Mouse (Mus musculus) testis, adult 2 months (tissue): ENCODE results near the gene Faap20. TPM values are rescaled to one million over a fixed set of nuclear protein-coding genes. Genes with fewer than 3 reads are reported as not detected.

Source experiments
- H3K27ac ChIP-seq: fragments of 200-500 bp; 2 replicates; pipeline ENCODE4 v1.5.1; 2012; ENCODE audit warnings: low read depth, low read length; ENCODE audit not compliant: control insufficient read depth, insufficient read depth
- H3K27me3 ChIP-seq: fragments of 200-500 bp; 2 replicates; pipeline ENCODE4 v1.6.1; 2012; ENCODE audit warnings: mild to moderate bottlenecking, low read length, moderate library complexity; ENCODE audit not compliant: control insufficient read depth, insufficient read depth
- H3K36me3 ChIP-seq: fragments of 200-500 bp; 2 replicates; pipeline ENCODE4 v1.6.1; 2012; ENCODE audit warnings: mild to moderate bottlenecking, low read length; ENCODE audit not compliant: control insufficient read depth, insufficient read depth
- H3K4me1 ChIP-seq: fragments of 200-500 bp; 2 replicates; pipeline ENCODE4 v1.6.1; 2012; ENCODE audit warnings: low read length; ENCODE audit not compliant: control insufficient read depth, insufficient read depth
- H3K4me3 ChIP-seq: fragments of 200-500 bp; 2 replicates; pipeline ENCODE4 v1.5.1; 2012; ENCODE audit warnings: low read depth, mild to moderate bottlenecking, low read length, moderate library complexity, mixed read lengths; ENCODE audit not compliant: control insufficient read depth
- CTCF ChIP-seq: fragments of 200-500 bp; IDR thresholded peaks from 2 replicates; pipeline ENCODE4 v1.5.1; 2012; ENCODE audit warnings: low read depth, mild to moderate bottlenecking, inconsistent platforms, low read length, moderate library complexity; ENCODE audit not compliant: control insufficient read depth, insufficient read depth, insufficient replicate concordance
- POLR2A ChIP-seq: fragments of 200-500 bp; IDR thresholded peaks from 2 replicates; pipeline ENCODE4 v1.6.1; 2012; ENCODE audit warnings: low read depth, mild to moderate bottlenecking, inconsistent platforms, low read length, moderate library complexity; ENCODE audit not compliant: control insufficient read depth
- polyA plus RNA-seq: library from polyadenylated mRNA; depleted of rRNA; stranded (reverse); fragments of >200 nt; gene quantifications from 2 replicates; pipeline ENCODE4 v1.2.3, GENCODE M21; 2012

Faap20 gene
- polyA plus RNA-seq, 1 experiment: 12.4 TPM

DNA sequence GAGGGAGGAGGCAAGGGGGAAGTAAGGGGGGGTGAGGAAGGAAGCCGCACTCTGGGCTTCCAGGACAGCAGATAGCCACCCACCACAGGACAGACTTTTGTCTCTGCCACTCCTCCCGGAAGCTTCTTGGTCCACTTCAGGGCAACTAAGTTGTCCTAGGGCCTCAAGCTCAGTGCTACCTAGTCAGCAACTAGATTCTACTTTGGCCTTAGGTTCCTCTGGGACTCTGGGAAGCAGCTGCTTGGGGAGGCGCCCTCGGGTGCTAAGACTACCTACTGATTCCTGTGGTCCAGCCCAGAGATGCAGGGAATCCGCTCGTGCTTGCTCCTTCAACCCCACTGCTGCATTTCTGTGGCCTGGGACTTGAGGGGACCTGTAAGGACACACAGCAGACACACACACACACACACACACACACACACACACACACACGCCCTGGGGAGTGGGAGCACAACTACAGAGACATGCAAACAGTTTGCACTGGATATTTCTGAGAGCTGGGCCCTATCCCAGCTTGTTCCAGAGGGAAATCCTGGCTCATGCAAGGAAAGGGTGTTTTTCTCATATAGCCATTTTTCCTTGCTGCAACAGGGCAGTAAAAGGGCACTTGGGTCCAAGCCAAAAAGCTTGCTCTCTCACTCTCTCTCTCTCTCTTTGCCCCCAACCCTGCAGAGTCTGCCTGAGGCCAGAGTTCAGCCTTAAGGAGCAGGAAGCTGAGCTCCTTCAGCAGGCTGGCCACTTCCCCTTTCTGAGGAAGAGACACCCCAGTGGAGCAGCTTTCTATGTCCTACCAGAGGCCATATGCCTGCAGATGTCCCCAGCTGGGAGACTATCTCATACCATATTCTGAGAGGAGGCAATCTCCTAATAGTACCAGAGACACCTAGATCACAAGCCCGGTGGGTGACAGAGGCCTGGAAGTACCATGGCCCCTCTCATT, 15.0 kb upstream of the Faap20 start:
- no peak for TF ChIP-seq POLR2A
- TF ChIP-seq CTCF: no peak
- H3K27ac ChIP-seq: peak overlapping the region; percentile 72
- peak overlapping the region; percentile 27 for H3K4me3 ChIP-seq
- H3K27me3 ChIP-seq: no peaks in the 10 kb centered on the region
- H3K4me1 ChIP-seq: peaks cover 24% of the 10 kb centered on the region
- H3K36me3 ChIP-seq: no peaks in the 10 kb centered on the region

DNA sequence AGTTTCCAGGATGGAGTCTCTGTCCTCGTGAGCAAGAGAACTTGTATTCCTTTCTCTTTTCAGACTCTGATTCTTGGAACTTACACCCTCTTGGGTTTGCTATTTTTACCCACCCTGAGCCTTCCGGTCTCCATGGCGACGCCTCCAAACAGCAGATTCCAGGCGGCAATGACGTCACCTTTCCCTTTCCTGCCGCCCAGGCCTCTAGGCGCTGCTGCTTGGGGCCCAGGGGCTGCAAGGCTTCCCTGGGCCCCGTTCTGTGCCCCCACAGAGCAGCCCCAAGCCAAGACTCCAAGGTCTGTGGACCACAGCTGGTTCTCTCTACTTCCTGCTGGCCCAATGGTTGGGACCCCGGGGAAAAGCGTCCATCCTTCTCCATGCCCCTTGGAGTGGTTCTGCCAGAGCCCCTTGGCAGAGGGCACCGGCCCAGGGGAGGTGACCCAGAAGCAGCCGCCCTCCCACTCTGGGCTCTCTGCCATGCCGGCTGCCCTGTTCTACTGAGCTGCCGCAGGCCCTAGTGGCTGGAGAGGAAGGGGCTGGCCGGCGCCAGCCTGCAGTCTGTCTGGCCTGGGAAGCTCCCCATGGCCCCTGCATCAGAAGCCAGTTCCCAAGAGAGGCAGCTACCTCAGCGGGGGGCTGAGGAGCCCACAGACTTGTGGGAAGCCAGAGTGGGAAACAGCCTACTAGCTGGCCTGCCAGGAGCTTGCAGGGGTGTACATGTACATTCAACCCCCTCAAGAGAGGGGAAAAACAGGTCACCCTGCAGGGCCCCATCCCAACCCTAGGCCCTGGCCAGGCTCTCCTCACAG, 14.1 kb upstream of the Faap20 start:
- Histone ChIP-seq H3K4me1 (peaks cover 24% of the 10 kb centered on the region), H3K27ac (peak overlapping the region; percentile 72), H3K4me3 (peak overlapping the region; percentile 27), H3K27me3 (no peaks in the 10 kb centered on the region), H3K36me3 (no peaks in the 10 kb centered on the region)
- TF ChIP-seq CTCF: no peak

DNA sequence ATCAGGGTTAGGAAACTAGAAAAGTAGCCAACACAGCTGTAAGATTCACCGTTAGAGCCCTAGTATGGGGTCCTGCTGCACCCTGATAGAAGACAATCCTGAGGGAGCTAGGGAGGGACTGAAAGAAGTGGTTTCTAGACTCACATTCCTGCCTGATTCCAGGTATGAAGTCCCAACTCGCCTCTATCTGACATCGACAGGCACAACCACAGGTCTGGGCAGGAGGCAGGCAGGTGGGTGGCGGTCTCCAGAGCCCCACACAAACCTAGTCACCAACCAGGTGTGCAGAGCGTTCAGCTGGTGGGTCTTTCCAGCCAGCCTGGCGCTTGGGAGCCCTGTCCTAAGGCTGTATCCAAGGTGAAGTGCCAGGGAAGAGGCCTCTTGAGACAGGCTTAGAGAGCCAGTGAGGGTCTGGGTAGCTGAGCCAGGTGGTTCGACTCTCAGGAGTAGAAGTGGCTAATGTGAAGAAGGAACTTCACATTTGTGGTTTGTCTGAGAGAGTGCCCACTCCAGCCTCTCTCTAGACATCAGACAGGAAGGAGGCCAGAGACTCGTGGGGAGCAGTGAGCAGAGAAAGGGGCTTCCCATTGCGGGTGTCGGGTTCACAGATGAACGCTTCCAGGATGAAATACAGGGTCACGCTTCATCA, 12.7 kb upstream of the Faap20 start:
- H3K27me3 ChIP-seq: no peaks in the 10 kb centered on the region
- no peak overlapping the region for H3K27ac ChIP-seq
- H3K4me1 ChIP-seq: peaks cover 24% of the 10 kb centered on the region
- H3K36me3 ChIP-seq: no peaks in the 10 kb centered on the region
- no peak overlapping the region for H3K4me3 ChIP-seq
- TF ChIP-seq CTCF (no peak), POLR2A (no peak)

DNA sequence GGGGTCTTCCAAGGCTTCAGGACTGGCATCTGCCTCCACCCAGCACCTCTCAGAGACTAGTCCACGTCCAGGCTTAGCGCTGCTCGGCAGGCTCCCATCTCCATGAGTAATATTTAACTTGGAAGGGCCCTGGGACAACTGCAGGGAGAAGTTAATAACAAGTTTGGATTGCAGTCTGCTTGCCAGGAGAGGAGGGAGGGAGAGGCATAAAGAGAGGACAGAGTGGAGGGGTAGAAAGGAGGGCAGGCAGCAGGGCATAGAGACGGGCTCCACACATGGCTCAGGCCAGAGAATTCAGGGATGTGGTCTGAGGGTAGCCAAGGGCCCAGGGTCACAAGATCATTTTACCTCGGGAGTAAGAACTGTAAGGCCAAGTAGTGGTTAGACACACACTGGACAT, 11.3 kb upstream of the Faap20 start:
- Histone ChIP-seq H3K27me3 (no peaks in the 10 kb centered on the region), H3K4me3 (no peak overlapping the region), H3K4me1 (peaks cover 24% of the 10 kb centered on the region), H3K27ac (no peak overlapping the region), H3K36me3 (no peaks in the 10 kb centered on the region)
- TF ChIP-seq CTCF (no peak), POLR2A (no peak)

DNA sequence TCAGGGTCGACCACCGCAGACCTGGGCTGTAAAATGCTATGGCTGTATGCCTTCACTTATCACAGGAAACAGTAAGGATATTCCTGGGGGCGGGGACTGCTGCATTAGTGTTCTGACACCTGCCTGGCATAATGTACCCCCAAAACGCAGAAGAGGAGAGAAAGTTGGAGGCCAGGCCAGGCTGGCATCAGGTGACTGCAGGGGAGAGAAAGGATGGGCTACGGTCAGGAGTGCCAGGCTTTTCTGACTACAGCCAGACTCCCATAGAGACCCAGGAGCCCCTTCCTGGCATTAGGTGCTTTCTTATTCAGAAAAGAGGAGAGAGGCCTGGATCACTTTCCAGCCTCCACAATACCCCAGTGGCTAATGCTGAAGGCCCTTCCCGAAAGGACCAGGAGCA, 10.1 kb upstream of the Faap20 start:
- H3K27me3 ChIP-seq: no peaks in the 10 kb centered on the region
- no peak overlapping the region for H3K27ac ChIP-seq
- H3K4me1 ChIP-seq: peaks cover 15% of the 10 kb centered on the region
- TF ChIP-seq CTCF: no peak
- no peak for TF ChIP-seq POLR2A
- no peak overlapping the region for H3K4me3 ChIP-seq
- H3K36me3 ChIP-seq: no peaks in the 10 kb centered on the region

DNA sequence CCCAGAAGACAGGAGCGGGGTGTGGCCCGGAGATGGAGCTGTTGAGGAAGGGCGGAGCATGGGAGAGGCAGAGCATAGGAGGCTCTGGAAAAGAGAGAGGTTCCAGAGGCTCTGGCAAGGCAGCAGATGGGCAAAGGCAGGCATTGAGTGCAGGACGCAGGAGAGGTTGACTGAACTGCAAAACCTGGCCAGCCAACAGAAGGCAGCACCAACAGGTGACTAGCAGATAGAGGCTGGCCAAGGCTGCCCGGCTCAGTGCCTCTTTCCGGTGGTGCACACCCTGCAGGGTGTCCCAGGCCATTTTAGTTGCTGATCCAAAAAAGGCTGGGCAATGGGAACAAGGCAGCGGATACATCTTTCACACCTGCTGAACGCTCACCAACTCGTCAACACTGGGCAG, 7.8 kb upstream of the Faap20 start:
- H3K4me3 ChIP-seq: no peak overlapping the region
- no peaks in the 10 kb centered on the region for H3K36me3 ChIP-seq
- no peak for TF ChIP-seq CTCF
- TF ChIP-seq POLR2A: no peak
- no peaks in the 10 kb centered on the region; the same call in 1 of the 2 replicates for H3K4me1 ChIP-seq
- H3K27me3 ChIP-seq: no peaks in the 10 kb centered on the region
- no peak overlapping the region for H3K27ac ChIP-seq

DNA sequence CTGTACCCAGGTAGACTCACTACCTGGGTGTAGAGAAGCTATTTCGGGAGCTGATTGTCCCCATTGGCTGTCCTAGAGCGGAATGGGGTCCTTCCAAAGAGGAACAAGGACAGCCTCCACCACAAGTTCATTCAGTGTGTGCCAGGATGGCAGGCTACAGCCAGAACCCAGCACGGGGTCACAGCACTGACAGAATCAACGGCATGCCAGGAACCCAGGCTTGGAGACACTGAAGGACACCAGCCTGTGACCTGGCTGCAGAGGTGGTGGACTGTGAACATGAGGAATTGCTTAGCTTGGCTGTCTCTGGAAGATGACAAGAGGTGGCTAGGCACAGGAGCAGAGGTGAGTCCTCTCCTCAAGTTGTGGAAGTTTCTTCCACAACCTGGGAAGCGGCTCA, 7.3 kb upstream of the Faap20 start:
- no peak for TF ChIP-seq POLR2A
- no peak for TF ChIP-seq CTCF
- H3K36me3 ChIP-seq: no peaks in the 10 kb centered on the region

More for the DNA sequence above, 7.3 kb upstream of the Faap20 start:
- Histone ChIP-seq H3K27me3 (no peaks in the 10 kb centered on the region), H3K27ac (no peak overlapping the region), H3K4me1 (no peaks in the 10 kb centered on the region; the same call in 1 of the 2 replicates), H3K4me3 (no peak overlapping the region)
